Mouse (Mus musculus): ENCODE measurements around the gene Selenok.
A peak's percentile ranks its signal among the peaks of the same experiment; 100 is the strongest.

Selenok gene

DNA sequence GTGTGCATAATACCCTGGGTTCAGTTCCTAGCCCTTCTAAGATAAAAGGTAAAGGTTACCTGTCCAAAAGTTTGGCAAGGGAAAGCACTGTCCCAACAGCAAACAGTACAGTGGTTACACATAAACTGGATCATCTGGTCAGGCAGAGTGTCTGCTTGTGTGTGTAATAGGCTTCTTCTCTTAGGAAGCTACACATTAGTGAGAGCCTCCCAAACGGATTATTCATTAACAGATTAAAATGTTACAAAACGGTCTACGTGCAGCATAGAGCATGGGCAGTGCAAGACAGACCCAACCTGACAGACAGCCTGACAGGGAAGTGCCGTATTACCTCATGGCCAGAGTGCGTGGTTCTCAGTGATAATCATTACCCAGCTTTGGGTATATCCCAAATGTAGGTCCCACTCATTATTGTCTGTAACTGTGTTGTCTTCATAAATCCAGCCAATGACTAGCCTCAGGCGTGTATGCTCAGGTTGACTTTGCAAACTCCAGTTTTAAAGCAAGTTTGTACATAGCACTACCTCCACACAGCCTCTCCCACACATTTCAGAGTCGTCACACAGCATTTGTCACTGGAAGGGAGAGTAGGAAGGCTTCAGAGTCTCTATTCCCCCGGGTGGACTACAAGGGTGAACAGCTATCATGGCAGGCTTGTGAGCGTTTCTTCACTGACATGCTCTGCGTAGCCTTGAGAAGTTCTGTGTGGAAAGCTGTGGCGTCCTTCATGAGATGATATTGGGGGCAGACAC lies 28.1 kb downstream of the Selenok start:
- no peak for DNase-seq

DNA sequence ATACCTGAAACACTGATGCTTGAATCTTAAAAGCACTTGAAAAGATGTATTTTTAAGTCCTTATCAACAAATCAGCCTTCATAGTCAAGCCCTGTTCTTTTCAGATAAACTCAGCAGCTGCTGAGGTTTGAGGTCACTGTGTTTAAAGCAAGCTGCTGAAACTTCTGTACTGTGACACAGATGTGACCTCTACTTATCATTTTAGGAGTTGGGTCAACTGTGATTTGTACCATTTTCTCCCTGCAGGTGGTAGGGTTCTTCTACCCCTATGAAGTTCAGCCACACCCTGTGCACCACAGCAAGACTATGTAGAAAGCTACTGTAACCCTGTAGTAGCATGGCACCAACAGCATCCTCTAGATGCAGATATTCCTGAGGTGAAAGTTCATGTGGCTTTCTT lies 29.2 kb downstream of the Selenok start:
- DNase-seq: no peak

DNA sequence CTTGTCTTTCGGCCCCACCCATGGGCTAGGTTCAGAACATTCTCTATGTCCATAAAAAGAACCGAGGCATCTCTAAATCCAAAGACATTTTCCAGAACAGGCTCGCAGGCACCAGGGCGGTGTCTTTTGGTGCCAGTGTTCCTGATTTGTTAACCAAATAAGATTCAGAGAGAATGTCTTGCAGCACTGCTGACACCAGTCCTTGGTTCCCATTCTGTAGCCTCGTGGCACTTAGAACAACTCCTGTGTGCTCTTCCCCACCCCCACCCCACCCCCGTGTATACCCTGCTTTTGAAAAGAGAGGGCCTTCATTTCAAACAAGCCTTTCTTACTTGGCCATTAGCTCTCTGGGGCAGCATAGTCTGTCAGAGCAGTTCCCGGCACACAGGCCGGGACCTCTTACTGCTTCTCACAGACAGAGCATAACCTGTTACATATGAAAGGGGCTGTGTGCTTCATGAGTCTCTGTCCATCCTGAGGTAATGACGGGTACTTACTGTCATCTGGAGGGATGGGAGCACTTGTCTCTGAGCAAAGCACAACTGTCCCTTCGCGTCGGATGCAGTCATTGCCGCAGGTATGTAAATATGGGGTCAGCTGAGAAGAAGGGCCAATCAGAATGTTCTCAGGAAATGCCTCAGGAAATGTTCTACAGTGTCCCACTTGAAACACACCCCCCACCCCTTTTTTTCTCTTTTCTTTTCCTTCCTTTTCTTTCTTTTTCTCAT lies 30.8 kb downstream of the Selenok start:
- no peak for DNase-seq

DNA sequence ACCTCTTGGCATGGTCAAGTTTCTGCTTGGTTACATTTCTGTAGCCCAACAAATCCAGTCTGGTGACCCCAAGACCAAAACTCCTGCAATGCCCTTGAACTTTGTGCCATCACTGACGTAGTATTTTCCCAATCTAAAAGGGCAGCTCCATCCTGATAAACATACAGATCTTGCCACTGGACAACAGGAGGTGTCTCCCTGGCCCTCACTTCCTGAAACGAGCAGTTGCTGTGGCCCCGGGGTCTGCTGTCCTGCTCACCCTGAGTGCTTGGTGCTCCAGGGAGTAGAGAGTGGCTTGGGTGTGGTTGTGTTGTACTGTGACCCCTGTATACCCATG lies 31.3 kb downstream of the Selenok start:
- no peak for DNase-seq

DNA sequence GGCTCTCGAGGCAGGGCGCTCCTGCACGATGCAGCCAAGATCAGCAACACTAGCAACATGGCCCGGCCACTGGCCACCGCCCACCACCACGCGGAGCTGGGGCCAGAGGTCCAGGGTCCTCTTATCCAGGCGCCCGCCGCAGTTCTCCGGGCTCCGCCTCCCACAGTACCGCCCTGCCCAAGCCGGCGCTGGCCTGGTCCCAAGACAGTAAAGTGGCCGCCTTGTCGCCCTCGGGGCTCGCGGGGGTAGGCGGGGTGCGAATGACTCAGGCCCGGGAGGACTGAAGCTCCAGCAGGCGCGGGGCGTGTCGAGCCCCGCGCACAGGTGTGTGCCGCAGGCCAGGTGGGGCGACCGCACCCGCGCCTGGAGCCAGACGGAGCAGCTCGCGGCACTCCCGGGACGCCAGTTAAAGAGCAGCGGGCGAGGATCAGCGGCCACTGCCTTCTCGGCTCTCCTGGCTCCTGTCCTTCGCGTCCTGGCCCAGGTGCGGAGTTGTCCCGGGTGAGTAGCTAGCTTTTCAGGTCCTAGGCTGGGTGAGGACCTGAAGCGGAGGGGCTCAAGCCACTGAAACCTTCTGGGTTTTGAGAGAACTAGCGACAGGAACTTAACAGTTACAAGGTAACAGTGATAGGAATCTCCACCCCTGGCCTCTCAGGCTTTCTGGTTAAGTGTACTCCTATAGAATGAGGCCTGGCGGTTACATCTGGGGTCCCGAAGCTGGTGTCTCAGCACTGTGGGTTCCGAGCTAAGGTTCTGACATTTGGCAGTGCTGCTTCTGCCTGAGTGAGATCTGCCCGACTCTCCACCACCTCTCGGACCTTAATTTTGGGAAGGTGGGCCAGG lies 40.8 kb downstream of the Selenok start, which contains the start of the genes Il17rb and Chdh:
Gene Il17rb (minus strand): TSS at position 164 of the 843 bp plus-strand sequence.
Gene Chdh (plus strand): TSS at position 291 of the 843 bp plus-strand sequence.
- peak; percentile 71 for DNase-seq

DNA sequence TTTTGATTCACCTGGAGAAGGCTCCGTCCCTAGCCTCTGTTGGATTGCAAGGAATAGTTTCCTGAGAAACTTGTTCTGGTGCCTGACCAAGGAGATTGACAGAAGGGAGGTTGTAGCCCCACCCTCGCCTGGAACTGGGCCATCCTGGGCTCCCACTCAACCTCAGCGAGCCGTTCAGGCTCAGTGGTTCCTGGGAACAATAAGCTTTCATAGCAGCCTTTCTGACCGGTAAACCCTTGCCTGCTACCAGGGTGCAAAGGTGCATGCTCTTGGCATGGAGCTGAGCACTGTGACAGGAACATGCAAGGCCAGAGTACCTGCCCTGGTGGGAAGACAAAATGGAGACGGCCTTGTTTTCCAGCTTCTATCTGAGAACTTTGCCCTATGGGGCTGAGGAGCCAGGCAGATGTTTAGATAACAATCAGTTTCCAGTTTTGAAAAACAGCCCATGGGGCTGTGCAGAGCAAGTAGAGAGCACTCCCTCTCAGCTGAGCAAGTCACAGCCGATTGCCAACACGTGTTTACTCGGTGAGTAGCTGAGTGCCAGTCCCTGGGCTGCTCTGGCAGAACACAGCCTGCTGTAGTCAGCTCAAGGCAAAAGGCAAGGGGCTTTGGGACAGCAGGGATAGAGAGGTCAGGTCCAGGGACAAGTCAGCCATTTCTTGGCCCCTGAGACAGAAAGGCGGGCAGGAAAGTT lies 41.9 kb downstream of the Selenok start:
- DNase-seq: peak; percentile 66

DNA sequence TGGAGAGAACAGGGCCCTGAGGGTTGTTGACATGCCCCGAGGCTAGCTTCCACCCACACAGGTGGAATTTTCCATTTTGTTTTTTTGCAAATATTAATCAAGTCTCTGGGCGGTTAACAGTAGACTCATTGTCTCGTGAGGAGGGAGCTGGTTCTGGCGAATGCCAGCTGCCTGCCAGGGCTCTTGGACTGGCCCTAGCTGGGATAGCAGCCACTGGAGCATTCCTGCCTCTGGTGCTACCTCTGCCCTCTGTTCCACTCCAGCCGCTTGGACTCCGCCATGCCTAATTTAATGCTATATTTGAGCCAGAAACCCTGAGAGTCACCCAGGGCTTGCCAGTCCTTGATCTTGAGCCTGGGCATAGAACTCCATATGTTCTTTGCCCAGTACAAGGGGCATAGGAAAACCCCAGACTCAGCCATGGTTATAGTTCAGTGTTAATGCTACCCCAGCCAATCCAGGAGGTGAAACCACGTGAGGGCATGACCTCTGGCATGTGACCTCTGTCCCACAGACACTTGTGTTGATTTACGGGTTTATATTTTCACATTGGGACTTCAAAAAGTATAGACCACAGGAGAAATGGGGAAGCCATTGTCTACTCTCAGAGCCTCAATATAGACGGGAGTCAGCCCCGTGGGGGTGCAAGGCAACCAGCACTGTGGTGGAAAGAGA lies 43.9 kb downstream of the Selenok start:
- no peak for DNase-seq

DNA sequence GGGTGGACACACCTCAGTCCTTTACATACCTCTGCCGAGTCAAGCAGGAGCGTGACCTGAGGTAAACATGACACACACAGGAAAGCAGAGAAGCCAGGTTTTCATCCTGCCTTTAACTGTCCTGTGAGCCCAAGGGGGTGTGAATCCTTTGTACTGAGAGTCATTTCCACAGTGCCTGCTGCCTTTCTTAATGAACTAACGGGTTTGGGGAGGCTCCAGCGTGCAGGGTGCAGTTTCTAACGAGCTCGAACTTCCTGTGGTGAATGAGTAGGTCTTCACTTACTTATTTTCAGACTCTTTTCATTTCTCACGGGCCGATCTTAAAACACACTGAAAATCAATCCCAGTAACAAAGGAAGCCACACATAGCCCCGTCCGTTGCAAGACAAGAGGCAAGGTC lies 46.4 kb downstream of the Selenok start:
- peak; percentile 51 for DNase-seq

DNA sequence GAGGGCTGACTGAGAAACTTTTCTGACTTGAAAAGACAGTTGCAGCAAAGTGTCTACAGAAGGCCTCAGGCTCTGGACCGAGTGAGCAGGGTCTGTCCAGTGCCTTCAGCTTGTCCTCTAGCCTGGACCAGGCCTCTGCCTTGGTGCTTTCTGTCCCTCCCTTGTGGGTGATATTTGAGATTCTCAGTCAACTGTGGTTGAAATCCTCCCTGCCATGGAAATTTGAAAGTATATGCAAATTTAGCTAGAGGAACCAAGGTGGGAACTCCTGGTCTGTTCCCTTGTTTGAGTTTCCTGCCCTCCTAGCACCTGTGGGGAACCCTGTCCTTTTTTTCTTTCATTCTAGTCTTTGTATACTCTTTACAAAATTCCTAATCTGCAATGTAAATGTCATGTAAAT lies 46.9 kb downstream of the Selenok start:
- no peak for DNase-seq

DNA sequence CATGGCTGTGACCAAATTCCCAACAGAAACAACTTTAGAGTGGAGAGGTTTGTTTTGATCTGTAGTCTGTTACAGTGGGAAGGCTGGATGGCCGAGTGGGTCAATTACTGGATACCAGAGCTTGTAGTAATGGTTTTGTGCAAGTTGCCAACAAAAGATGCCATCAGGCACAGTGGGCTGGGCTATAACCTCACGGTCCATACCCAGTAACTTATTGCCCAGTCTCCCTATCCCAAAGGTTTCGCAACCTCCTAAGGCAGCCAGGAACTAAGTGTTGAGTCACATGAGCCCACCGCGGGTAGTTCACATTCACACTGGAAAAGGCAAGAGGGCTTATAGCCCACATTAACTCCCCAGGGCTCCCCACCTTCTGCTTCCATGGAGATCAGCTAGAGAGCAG lies 48.6 kb downstream of the Selenok start:
- no peak for DNase-seq

DNA sequence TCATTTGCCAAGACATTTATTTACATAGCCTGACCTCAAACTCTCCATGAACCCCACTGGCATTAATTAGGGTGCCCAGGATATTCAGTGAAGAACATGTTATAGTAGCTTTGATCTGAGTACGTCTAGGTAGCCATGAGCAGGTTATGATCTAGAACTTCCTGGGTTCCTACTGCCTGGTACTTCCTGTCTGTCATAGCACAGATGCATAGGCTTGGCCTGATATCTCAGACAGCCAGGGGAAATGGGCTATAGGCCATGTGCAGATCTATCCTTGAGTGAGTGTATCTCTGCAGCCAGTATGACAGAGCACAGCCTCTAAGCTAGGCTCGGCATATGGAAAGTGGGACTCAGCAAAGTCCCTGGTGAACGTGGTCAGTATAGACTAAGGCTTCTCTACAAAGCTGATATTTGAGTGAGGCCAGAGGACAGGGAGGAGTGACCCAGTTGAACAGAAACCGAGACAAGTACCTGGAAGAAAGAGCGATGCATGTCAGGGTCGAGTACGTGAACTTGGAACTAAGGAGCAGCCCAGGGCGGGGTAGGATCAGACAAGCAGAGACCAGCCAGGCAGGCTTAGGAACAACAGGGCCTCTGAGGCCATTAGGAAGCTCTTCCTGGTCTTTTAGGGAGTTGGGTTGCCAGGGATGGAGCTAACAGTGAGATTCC lies 49.8 kb downstream of the Selenok start:
- DNase-seq: no peak

DNA sequence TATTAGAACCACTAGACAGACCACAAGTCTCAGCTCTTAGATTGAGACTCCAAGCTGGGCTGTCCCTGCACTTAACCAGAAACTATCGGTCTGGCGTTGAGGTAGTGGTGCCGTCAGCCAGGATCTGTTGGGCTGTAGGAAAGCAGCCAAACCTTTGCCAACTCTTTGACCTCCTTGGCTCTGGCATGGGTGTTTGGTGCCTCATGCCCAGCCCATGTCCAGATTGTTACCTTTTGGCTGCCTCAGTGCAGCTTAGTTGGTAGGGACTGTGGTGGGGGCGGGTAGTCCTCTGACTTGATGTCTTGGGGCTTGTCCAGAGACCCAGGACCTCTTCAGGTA lies 50.3 kb downstream of the Selenok start:
- no peak for DNase-seq

DNA sequence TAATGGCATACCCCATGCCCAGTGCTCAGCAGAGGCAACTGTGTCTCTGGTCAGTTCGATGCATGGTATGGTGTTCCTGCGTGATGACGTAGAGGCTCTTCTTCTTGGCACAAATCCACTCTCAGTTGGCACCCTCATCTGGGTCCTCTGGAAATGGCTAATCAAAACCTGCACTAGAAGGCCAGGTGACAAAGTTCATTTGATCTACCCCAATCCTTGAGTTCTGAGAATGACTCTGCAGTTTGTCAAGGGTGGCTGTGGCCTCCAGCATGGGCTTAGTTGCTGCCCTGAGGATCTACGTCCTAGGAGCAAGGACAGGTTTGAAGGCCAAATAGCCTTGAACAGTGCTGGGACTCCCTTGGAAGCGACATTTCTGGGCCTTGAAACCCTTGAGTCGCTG lies 50.7 kb downstream of the Selenok start:
- DNase-seq: no peak

DNA sequence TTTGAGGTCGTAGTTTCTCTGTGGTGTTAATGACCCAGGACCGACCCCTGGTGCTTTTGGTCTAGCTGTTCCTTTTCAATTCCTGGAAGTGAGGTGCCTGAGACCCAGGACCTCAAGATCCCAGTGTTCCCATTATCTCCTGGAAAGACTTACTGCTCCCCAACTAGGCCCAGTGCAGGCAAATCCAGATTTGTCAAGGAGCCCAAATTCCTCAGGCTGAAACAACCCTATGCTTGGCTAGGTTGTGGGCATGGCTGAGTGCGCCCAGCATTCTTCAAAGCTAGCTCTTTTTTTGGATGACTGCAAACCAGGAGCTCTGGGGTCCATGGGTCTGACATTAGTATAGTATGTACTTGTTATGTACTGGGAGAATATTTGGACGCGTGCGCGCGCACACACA lies 51.3 kb downstream of the Selenok start:
- no peak for DNase-seq

DNA sequence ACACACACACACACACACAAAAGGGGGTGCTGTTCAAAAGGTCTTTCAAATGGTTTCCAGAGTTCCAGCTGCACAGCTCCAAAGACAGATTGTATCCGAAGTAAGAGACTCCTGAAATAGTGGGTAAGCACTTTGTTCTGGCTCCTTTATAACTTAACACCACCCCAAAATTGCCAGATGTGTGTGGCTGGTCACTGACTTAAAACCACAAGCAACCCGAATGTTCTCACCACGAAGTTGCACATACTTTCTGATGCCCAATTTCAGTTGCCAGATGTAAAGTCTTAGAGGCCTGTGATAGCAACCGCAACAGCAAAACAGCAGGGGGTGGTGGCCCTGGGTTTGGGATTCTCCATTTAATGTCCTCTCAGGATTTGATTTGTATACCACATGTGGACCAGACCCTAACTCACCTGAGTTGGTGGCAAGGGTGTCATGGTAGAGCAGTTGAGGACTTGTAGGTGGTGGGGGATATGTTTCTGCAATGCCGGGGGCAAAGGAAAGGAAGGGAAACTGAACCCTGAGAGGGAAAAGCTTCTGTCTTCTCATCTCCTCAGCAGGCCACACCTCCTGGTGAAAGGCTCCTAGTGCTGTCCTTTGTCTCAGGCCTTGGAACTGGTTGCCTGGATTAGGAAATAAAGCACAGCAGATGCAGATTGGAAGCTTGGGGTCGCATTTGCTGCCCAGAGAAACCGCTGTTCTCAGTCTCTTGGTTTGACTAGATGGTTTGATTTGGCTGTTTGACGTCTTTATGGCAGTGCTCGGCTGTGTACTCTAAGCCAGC lies 51.9 kb downstream of the Selenok start:
- DNase-seq: peak; percentile 42

DNA sequence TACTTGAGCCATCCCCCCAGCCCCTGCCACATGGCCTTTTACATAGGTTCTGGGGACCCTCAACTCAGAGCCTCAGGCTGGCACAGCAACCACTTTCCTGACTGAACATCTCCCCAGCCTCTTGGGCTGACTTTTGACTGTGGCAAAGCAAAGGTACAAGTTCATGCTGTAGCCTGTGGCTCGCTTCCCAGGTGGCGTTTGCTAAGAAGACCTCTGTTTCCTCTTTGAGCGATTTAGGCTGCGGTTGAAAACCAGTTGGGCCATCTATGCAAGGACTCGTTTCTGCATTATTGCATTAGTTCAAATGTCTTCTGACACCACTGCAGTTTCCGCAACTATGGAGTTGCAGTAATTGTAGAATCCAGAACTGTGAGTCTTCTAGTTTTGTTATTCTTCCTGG lies 54.4 kb downstream of the Selenok start:
- peak; percentile 60 for DNase-seq

DNA sequence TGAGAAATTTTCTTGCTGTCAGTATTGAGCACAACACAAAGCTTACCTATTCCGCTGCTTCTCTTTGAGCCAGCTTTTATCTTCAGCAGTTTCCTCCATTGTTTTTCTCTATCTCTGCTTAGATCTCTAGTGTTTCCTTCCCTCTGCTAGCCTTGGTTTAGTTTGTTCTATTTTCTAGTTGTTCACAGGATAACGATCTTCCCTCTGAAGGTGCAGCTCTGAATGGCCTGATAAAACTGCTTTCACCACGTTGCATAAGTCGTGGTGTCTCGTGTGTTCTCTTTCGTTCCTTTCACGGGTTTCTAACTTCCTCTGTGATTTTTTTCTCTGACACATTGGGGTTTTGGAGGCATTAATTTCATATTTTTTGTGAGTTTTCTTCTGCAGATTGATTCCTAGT lies 56.3 kb downstream of the Selenok start:
- DNase-seq: no peak

Measured in thymus, postnatal 4 days (tissue).